In the genomic region with DNA sequence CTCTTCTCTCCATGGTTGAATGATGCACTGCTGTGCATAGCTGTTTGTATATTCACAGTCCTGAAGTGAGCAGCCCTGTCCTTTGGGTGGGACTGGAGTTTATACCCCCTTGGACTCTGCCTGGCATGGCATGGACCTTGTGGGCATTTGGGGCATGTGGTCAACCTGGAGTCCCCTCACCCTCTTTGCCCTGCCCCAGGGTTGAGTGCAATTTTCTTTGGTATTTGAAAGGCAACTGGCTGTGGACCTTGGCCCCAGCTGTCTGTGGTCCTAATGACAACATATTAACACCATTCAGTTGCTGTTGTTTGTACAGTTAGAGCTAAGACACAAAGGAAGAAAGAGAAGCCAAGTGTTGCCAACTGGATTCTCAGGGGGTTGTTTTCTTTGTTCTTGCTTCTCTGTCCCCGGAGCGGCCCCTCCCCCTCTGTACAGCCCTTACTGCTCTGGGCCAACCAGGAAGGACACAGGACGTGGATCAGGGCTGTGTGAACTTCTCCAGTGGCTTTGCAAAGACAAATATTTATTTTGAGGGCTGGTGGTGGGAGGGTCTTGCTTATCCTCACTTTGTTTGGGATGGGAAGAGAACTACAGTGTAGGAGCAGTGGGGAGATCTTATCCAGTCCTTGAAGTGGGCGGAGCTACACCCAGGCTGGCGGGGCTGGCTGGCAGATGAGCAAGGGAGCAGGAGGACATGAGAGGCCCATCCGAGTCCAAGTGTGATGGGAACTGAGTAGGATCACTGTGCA, we compare ENCODE assay signal across 8 mouse cellular contexts. TPM values are rescaled to one million over a fixed set of nuclear protein-coding genes. Genes with fewer than 3 reads are reported as not detected.
A peak's percentile ranks its signal among the peaks of the same experiment; 100 is the strongest.
DNase-seq lines count a peak whose midpoint lies in the region; TF ChIP-seq lines count a peak whose summit lies in the region.

No protein-coding gene starts in this region.

- H3K9ac ChIP-seq in heart, adult 2 months (ENCODE audit: low read depth, low read length): no peak overlapping the region

- H3K4me3 ChIP-seq in left cerebral cortex, adult 2 months: no peak overlapping the region
- no peak overlapping the region for H3K4me3 ChIP-seq in heart, adult 2 months

- no peak overlapping the region for H3K27ac ChIP-seq in left cerebral cortex, adult 2 months
- H3K27ac ChIP-seq in heart, adult 2 months: peak overlapping the region; percentile 31; the same call in 1 of the 2 replicates

- no peak for TF ChIP-seq POLR2A in heart, adult 2 months (IDR thresholded peaks at IDR 0.05; ENCODE audit: insufficient read depth, low read depth, low read length)

- H3K27me3 ChIP-seq in heart, adult 2 months (ENCODE audit: control insufficient read depth, insufficient read depth, low read length): no peaks in the 10 kb centered on the region

- 0 out of 2 replicates have a peak, but pooled peaks have one; percentile 37 for TF ChIP-seq EP300 in heart, adult 2 months (IDR thresholded peaks at IDR 0.05; ENCODE audit: insufficient read depth, low read depth, low read length)

- H3K79me2 ChIP-seq in heart, adult 2 months (replicated peaks; ENCODE audit: control insufficient read depth, insufficient read depth, low read length): peaks cover 4% of the 10 kb centered on the region

- no peak for TF ChIP-seq CTCF in left cerebral cortex, adult 2 months (IDR thresholded peaks at IDR 0.05)
- TF ChIP-seq CTCF in heart, adult 2 months (IDR thresholded peaks at IDR 0.05): no peak

- 31% methylated on average over 6 of the region's 6 CpGs for WGBS in heart, adult 2 months

- intact Hi-C loops in left cerebral cortex, postnatal 4 days (cut with DNase I): no loop called here
- intact Hi-C loops in left cerebral cortex, adult 2 months (cut with DNase I): no loop called here
- intact Hi-C loops in heart, adult 2 months (cut with DNase I): no loop called here

- DNase-seq in left cerebral cortex, postnatal 4 days: peak; percentile 34
- DNase-seq in left cerebral cortex, adult 2 months (ENCODE audit: extremely low spot score in 1 of 2, low spot score in 2 of 2): no peak
- DNase-seq in heart, adult 2 months: peak; percentile 44 to 49
- DNase-seq in kidney, postnatal 25 days: peak; percentile 58 to 68
- DNase-seq in lung, postnatal 4 days: peak; percentile 74 to 93
- DNase-seq in spleen, adult 18-20 months: no peak
- no peak for DNase-seq in adipocyte (ENCODE audit: low spot score)
- DNase-seq in thymus, postnatal 36 days: no peak

- peaks cover 37% of the 10 kb centered on the region for H3K4me1 ChIP-seq in heart, adult 2 months (ENCODE audit: control insufficient read depth, insufficient read depth, low read length)

- H3K36me3 ChIP-seq in heart, adult 2 months (ENCODE audit: control insufficient read depth, insufficient read depth, low read length): no peaks in the 10 kb centered on the region

RNA-seq across cellular contexts. Expression of gene Agap1, which starts 12.9 kb away (rescaled TPM):
- 100 to 1,000 TPM; 415 to 416 TPM for total RNA-seq in left cerebral cortex, postnatal 4 days (2021)
- total RNA-seq in left cerebral cortex, adult 2 months (2021): 100 to 1,000 TPM; 270 to 281 TPM
- total RNA-seq in heart, adult 2 months (2021): 10 to 100 TPM; 59.0 to 62.1 TPM
- 11.4 and 14.6 TPM in 2 replicates for polyA plus RNA-seq in heart, adult 2 months (2012; rRNA removed)

Comparison
In these comparisons a context has a peak if more than half of its experiments do, and no peak if none do; other contexts are left out.
1. DNase-seq: peak in left cerebral cortex, postnatal 4 days (single experiment), heart, adult 2 months (2 of 2), kidney, postnatal 25 days (2 of 2) and lung, postnatal 4 days (2 of 2); none in left cerebral cortex, adult 2 months (0 of 2), spleen, adult 18-20 months (0 of 2), adipocyte (single experiment) and thymus, postnatal 36 days (0 of 2).
2. RNA of gene Agap1, which starts 12.9 kb away (total RNA-seq): 415 to 416 TPM in left cerebral cortex, postnatal 4 days and 270 to 281 TPM in left cerebral cortex, adult 2 months; 59.0 to 62.1 TPM in heart, adult 2 months; every median in the first group is over 4 times any median in the second.